Mouse (Mus musculus) MEL (cell line): ENCODE data around the gene Akt3.

Experiments
- CTCF ChIP-seq, 3 experiments: IDR thresholded peaks in 2 of 3; conservative IDR thresholded peaks in 1 of 3; 2 replicates each; pipeline ENCODE4 v1.5.1; 2011 to 2012; ENCODE audit warnings: low read length in 3 of 3, low read depth in 2 of 3, mild to moderate bottlenecking in 2 of 3, improper control_type of control experiment in 1 of 3, inconsistent platforms in 1 of 3, mixed read lengths in 1 of 3, moderate library complexity in 1 of 3; ENCODE audit not compliant: control insufficient read depth in 1 of 3, insufficient read depth in 1 of 3, poor library complexity in 1 of 3, severe bottlenecking in 1 of 3
- E2F4 ChIP-seq: IDR thresholded peaks from 2 replicates; pipeline ENCODE4 v1.6.1; 2011; ENCODE audit warnings: low read depth, low read length, improper control_type of control experiment, borderline replicate concordance
- GATA1 ChIP-seq: IDR thresholded peaks from 2 replicates; pipeline ENCODE4 v1.6.1; 2011; ENCODE audit warnings: low read depth, low read length, improper control_type of control experiment
- KAT2A ChIP-seq: conservative IDR thresholded peaks from 2 replicates; pipeline ENCODE4 v1.6.1; 2012; ENCODE audit warnings: low read depth, low read length, improper control_type of control experiment, inconsistent platforms
- MAZ ChIP-seq: IDR thresholded peaks from 2 replicates; pipeline ENCODE4 v1.6.1; 2012; ENCODE audit warnings: low read depth, mild to moderate bottlenecking, inconsistent platforms, low read length, improper control_type of control experiment
- MYB ChIP-seq: IDR thresholded peaks from 2 replicates; pipeline ENCODE4 v1.6.1; 2011; ENCODE audit warnings: mild to moderate bottlenecking, low read depth, low read length, improper control_type of control experiment
- POLR2A ChIP-seq, 2 experiments: IDR thresholded peaks; 2 replicates each; pipeline ENCODE4 v1.6.1; 2011 to 2012; ENCODE audit warnings: low read length in 2 of 2, mild to moderate bottlenecking in 2 of 2, control low read depth in 1 of 2, improper control_type of control experiment in 1 of 2, low read depth in 1 of 2, moderate library complexity in 1 of 2; ENCODE audit not compliant: control insufficient read depth in 1 of 2, insufficient read depth in 1 of 2, poor library complexity in 1 of 2
- USF2 ChIP-seq, 2 experiments: IDR thresholded peaks; 2 replicates each; pipeline ENCODE4 v1.6.1; 2011 to 2012; ENCODE audit warnings: improper control_type of control experiment in 2 of 2, low read length in 2 of 2, borderline replicate concordance in 1 of 2, inconsistent platforms in 1 of 2, low read depth in 1 of 2, mild to moderate bottlenecking in 1 of 2; ENCODE audit not compliant: insufficient read depth in 1 of 2

DNA sequence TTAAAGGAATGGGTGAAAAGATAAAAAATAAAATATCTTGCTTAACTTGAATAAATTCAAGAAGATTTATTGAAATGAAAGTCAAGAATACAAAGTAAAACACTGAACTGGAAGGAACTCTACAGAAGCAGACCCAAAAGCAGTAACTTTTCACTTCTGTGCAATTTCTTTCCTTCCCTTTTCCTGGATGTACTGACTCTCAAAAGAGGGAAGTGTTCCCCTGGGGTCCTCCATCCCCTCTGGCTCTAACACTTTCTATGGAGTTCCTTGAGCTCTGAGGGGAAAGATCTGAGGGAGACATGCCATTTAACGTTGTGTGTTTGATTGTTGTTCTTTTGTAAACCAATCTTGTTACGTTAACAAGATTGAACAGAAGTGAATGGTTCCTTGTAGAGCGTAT lies 66.4 kb downstream of the Akt3 start:
- TF ChIP-seq MAZ (no peak), CTCF (IDR thresholded peaks at IDR 0.05 in 2 of 3, conservative IDR thresholded peaks at IDR 0.05 in 1 of 3; ENCODE audit: control insufficient read depth in 1 of 3, insufficient read depth in 1 of 3, low read depth in 2 of 3, low read length in 3 of 3, poor library complexity in 1 of 3, severe bottlenecking in 1 of 3) (no peak), POLR2A (IDR thresholded peaks at IDR 0.05; ENCODE audit: control insufficient read depth in 1 of 2, insufficient read depth in 1 of 2, low read depth in 1 of 2, low read length in 2 of 2, poor library complexity in 1 of 2) (no peak), KAT2A (no peak), MYB (no peak), GATA1 (no peak), USF2 (IDR thresholded peaks at IDR 0.05; ENCODE audit: borderline replicate concordance in 1 of 2, insufficient read depth in 1 of 2, low read depth in 1 of 2, low read length in 2 of 2) (no peak), E2F4 (no peak)
